Mouse (Mus musculus) gonadal fat pad, adult 2 months (tissue): ENCODE measurements around the gene Kcng3. TPM values are rescaled to one million over a fixed set of nuclear protein-coding genes. Genes with fewer than 3 reads are reported as not detected.

Experiments
- DNase-seq: peaks from one replicate; pipeline ENCODE4 v3.0.0-alpha.2; 2012; ENCODE audit warnings: low read depth
- polyA plus RNA-seq: library from polyadenylated mRNA; depleted of rRNA; stranded (reverse); fragments of >200 nt; gene quantifications from 2 replicates; pipeline ENCODE4 v1.2.3, GENCODE M21; 2012; rRNA removed

The Kcng3 gene
- polyA plus RNA-seq, 1 experiment, result 2.1 TPM

- DNase-seq, result no peak
Measured at GRCm38 (mm10) chr17:83554997-83555396, 76.7 kb downstream of the Kcng3 start.

DNA sequence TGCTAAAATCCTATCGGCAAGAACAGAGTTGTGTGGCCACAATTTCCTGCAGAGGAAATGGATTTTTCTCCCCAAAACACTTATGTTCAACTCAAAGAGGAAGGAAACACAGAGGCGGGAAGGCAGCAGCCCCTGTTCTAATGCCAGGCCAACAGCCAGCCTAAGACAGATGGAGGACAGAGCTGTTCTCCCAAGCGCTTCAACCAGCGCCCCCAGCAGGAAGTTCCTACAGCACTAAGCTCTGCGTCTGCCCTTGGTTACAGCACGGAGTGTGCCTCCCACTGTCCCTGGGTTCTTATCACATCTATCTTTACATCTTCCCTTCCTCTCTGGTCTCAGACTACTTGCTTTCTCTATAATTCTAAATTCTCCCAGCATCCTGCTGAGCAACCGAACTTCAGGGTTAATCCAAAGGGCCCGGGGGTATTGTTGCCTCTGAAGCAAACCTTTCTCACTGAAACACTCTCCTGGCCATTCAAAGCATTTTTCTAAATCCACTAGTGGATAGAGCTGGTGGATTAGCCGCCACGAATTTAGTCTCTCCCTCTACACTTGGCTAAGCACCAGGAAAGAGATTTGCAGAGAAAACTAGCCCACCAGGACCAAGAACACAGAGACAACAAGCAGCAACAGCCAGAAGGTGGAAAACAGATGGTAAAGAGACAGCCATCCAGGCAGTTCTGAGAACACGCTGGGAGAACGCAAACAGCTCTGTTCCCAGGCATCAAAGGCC lies 83.0 kb downstream of the Kcng3 start:
- no peak for DNase-seq

DNA sequence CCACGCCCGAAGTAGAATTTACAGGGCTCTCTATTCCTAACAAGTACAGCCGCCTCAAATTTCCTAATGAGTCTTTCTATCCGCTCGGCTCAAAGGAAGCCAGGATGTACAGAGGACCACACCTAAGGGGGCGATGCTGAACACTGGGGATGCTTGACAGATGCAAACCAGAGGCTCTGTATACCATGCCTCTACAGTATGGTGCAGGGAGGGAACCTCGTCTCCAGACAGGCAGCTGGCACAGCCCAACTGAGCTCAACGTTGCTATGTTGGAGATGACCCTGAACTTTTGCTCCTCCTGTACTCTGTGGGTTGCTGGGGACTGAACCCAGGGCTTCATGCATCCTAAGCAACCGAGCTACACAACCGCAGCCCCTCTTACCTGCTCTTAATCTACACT lies 84.5 kb downstream of the Kcng3 start:
- no peak for DNase-seq

DNA sequence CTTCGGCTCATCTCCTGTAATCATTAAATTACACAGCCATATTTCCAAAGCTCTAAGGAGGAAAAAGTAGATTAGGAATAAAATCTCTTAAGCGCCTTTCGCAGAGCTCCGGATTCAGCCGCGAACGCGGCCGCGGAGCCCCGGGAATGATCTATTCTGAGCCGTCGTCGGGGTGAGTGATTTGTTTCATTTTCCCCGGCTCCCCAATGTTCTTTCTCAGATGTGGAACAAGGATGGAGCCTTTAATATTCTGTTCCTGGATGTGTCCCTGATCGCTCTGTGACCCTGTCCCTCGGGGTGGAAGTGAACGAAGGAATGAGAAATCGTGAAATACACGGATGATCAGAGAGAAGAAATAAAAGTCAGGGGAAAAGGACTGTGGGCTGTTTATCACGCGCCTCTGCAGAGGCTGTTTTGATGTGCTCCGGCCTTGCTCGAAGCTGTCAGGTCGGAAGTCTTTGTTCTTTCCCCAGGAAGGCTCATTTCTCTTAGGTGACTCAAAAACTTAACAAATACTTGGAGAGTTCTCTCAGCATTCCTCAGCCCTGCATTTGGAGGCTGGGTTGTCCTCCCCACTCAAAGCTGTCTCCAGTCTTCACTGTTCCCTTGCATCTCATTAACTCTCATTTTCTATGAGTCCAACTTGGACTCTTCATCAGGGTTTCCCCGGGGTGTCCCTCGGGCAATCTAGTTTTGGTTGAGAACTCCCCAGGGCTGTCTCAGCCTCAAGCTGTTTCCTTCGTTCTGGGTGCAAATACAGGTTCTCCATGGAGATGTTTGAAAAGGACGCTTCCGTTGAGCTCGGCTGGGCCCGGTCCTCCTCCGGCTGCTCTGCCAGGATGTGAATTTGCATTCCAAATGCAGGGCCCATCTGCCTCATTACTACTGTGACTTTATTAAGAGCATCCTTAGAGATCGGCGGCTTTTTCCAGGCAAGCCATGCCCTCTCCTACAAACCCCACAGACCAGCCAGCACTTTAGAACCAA lies 85.6 kb downstream of the Kcng3 start:
- DNase-seq, result no peak

- DNase-seq, result no peak
Measured at GRCm38 (mm10) chr17:83545259-83545658, 86.4 kb downstream of the Kcng3 start.

- no peak for DNase-seq
Measured at GRCm38 (mm10) chr17:83542424-83542823, 89.3 kb downstream of the Kcng3 start.

DNA sequence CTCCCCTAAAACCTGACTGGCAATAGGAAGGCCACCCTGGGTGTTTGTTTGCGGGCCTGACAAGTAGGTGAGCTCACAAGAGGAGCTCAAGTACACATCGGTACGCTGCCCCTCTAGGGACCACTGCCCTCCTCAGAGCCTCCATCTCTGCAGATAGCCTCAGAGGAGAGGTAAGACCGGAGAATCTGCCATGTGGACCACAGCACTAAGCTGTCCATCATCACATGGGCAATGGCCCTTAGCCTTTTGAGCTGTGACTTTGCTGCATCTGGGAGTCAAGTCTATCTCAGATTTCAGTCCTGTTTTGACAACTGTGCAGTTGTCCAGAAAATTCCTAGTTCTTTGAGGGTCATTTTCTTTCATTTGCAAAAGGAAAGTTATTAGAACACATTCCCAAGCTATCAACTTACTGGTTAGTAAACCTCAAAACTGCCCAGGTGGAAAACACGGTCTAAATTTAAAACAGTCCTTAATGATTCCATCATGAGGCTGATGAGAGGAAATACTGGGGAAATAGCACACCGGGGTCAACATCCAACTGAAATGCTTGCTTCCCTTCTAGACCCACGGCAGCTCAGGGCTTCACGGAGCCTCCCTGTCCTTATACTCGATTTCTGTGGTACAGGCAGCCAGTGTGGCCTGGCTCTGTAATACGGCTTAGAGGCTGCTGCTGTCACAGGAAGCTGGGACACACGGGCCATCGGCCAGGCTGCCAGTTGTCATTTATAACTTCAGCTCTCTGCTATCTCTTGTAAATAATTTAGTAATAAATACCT lies 92.2 kb downstream of the Kcng3 start:
- DNase-seq, result no peak

GRCm38 (mm10) chr17:83538694-83539093 lies 93.0 kb downstream of the Kcng3 start:
- DNase-seq, result no peak

- DNase-seq, result no peak
Measured at GRCm38 (mm10) chr17:83538141-83538540, 93.6 kb downstream of the Kcng3 start.

Other genes with a start within 250 kb of the Kcng3 start
- 216 and 276 TPM in 2 replicates for gene Cox7a2l, start 114.6 kb downstream of the Kcng3 start, polyA plus RNA-seq
- gene Mta3, start 74.3 kb upstream of the Kcng3 start, polyA plus RNA-seq, result 52.0 and 63.7 TPM in 2 replicates
- gene Haao, start 216.1 kb upstream of the Kcng3 start, polyA plus RNA-seq, result 3.3 and 3.7 TPM in 2 replicates